Mouse (Mus musculus) kidney, postnatal 0 days (tissue): ENCODE measurements around the gene Ssna1. TPM values are rescaled to one million over a fixed set of nuclear protein-coding genes. Genes with fewer than 3 reads are reported as not detected.
A peak's percentile ranks its signal among the peaks of the same experiment; 100 is the strongest.

Experiments
- ATAC-seq: fragments of 200-750 bp; cut with Nextera tagmentation; replicated peaks from 2 replicates; pipeline ENCODE4 v1.8.0; 2017; ENCODE audit warnings: low read depth, moderate number of reproducible peaks, moderate TSS enrichment, moderate library complexity; ENCODE audit not compliant: low FRiP score
- DNase-seq: peaks from one replicate; pipeline ENCODE4 v3.0.0-alpha.2; 2016; ENCODE audit warnings: low spot score
- H3K27ac ChIP-seq: fragments of 300-500 bp; sonication (generic); 2 replicates; pipeline ENCODE4 v1.5.1; 2014; ENCODE audit warnings: mild to moderate bottlenecking
- H3K27me3 ChIP-seq: fragments of 300-500 bp; sonication (generic); 2 replicates; pipeline ENCODE4 v1.6.1; 2014; ENCODE audit warnings: low read length, mixed read lengths; ENCODE audit not compliant: insufficient read depth
- H3K36me3 ChIP-seq: fragments of 300-500 bp; sonication (generic); 2 replicates; pipeline ENCODE4 v1.6.1; 2014; ENCODE audit warnings: low read length, mixed read lengths; ENCODE audit not compliant: insufficient read depth
- H3K4me1 ChIP-seq: fragments of 300-500 bp; sonication (generic); replicated peaks from 2 replicates; pipeline ENCODE4 v1.6.1; 2014; ENCODE audit warnings: antibody characterized with exemption, low read length, mixed read lengths; ENCODE audit not compliant: insufficient read depth
- H3K4me2 ChIP-seq: fragments of 300-500 bp; sonication (generic); 2 replicates; pipeline ENCODE4 v1.6.1; 2014; ENCODE audit warnings: mild to moderate bottlenecking, low read length, moderate library complexity, mixed read lengths
- H3K4me3 ChIP-seq: fragments of 300-500 bp; sonication (generic); replicated peaks from 2 replicates; pipeline ENCODE4 v1.5.1; 2014; ENCODE audit warnings: low read depth, low read length
- H3K9ac ChIP-seq: fragments of 300-500 bp; sonication (generic); 2 replicates; pipeline ENCODE4 v1.6.1; 2014; ENCODE audit warnings: low read depth, low read length
- H3K9me3 ChIP-seq: fragments of 300-500 bp; sonication (generic); replicated peaks from 2 replicates; pipeline ENCODE4 v1.6.1; 2016; ENCODE audit warnings: low read length, inconsistent platforms, mixed read lengths
- CTCF ChIP-seq: IDR thresholded peaks from 2 replicates; pipeline ENCODE4 v1.5.1; 2016; ENCODE audit warnings: antibody characterized with exemption, low read depth, mild to moderate bottlenecking, moderate library complexity
- WGBS: fragments of 180-500 bp; shearing (Covaris S2); extraction: QIAGEN DNeasy Blood & Tissue Kit; methylation state at CpG from one replicate; pipeline ENCODE4 v1.1.7; 2014; 5-methylcytosine and 5-hydroxymethylcytosine counted together
- polyA plus RNA-seq: library from polyadenylated mRNA; unstranded; fragments of >200 nt; fragmentation: Nextera tagmentation; extraction: Ambion mirVana; gene quantifications from 2 replicates; pipeline ENCODE4 v1.2.1, GENCODE M21; 2015

Ssna1 gene
- polyA plus RNA-seq, 1 experiment from 2014 or later = 172 TPM

GRCm38 (mm10) chr2:25242101-25242506 is 30.1 kb downstream of the Ssna1 start, which contains the start of the genes Rnf208 and Cysrt1:
Gene Rnf208 (plus strand): TSS chr2:25242255.
Gene Cysrt1 (minus strand): TSS chr2:25242452.
- H3K9ac ChIP-seq = peak within 1 kb of the TSS; percentile 68
- H3K9me3 ChIP-seq = no peaks in the 10 kb centered on the region
- no peaks in the 10 kb centered on the region for H3K27me3 ChIP-seq
- WGBS = under 1% methylated on average over 45 of the region's 59 CpGs
- peak within 1 kb of the TSS; percentile 49 for H3K4me3 ChIP-seq
- DNase-seq = no peak
- no peaks in the 10 kb centered on the region for H3K36me3 ChIP-seq
- H3K4me1 ChIP-seq = peaks cover 20% of the 10 kb centered on the region
- no peak for TF ChIP-seq CTCF
- peak within 1 kb of the TSS; percentile 92 for H3K4me2 ChIP-seq
- H3K27ac ChIP-seq = peak within 1 kb of the TSS; percentile 59
- 0 out of 2 replicates have a peak, but pooled peaks have one; percentile 0 for ATAC-seq

- Histone ChIP-seq H3K9me3 (no peaks in the 10 kb centered on the region), H3K4me1 (peaks cover 20% of the 10 kb centered on the region), H3K4me3 (peak overlapping the region; percentile 26; the same call in 1 of the 2 replicates), H3K4me2 (peak overlapping the region; percentile 92), H3K36me3 (no peaks in the 10 kb centered on the region), H3K27me3 (no peaks in the 10 kb centered on the region), H3K9ac (no peak overlapping the region), H3K27ac (peak overlapping the region; percentile 59; the same call in 1 of the 2 replicates)
- TF ChIP-seq CTCF = no peak
- DNase-seq (no peak), ATAC-seq (0 out of 2 replicates have a peak, but pooled peaks have one; percentile 10)
- 14% methylated on average over 6 of the region's 6 CpGs for WGBS
Measured at GRCm38 (mm10) chr2:25241438-25241775, 30.8 kb downstream of the Ssna1 start.

GRCm38 (mm10) chr2:25240723-25241437 is 31.4 kb downstream of the Ssna1 start:
- H3K4me2 ChIP-seq = peak overlapping the region; percentile 92
- H3K4me1 ChIP-seq = peaks cover 20% of the 10 kb centered on the region
- H3K9ac ChIP-seq = peak overlapping the region; percentile 28; the same call in 1 of the 2 replicates
- WGBS = 2% methylated on average over 29 of the region's 29 CpGs
- H3K9me3 ChIP-seq = no peaks in the 10 kb centered on the region
- peak overlapping the region; percentile 59 for H3K27ac ChIP-seq
- no peaks in the 10 kb centered on the region for H3K27me3 ChIP-seq
- ATAC-seq (peak; percentile 84), DNase-seq (peak; percentile 85)
- no peak for TF ChIP-seq CTCF
- H3K36me3 ChIP-seq = no peaks in the 10 kb centered on the region
- H3K4me3 ChIP-seq = peak overlapping the region; percentile 26

- peak overlapping the region; percentile 26; the same call in 1 of the 2 replicates for H3K4me3 ChIP-seq
- no peaks in the 10 kb centered on the region for H3K36me3 ChIP-seq
- peak overlapping the region; percentile 36; the same call in 1 of the 2 replicates for H3K9ac ChIP-seq
- H3K4me2 ChIP-seq = peak overlapping the region; percentile 92
- H3K4me1 ChIP-seq = peaks cover 20% of the 10 kb centered on the region
- no peaks in the 10 kb centered on the region for H3K9me3 ChIP-seq
- ATAC-seq = no peak
- H3K27ac ChIP-seq = peak overlapping the region; percentile 59
- no peak for TF ChIP-seq CTCF
- 51% methylated on average over 8 of the region's 8 CpGs for WGBS
- no peaks in the 10 kb centered on the region for H3K27me3 ChIP-seq
- DNase-seq = no peak
Measured at GRCm38 (mm10) chr2:25240310-25240709, 31.9 kb downstream of the Ssna1 start.

GRCm38 (mm10) chr2:25239766-25240165 is 32.5 kb downstream of the Ssna1 start:
- no peak for TF ChIP-seq CTCF
- H3K4me1 ChIP-seq = peaks cover 20% of the 10 kb centered on the region
- no peak for ATAC-seq
- WGBS = 88% methylated on average over 3 of the region's 3 CpGs
- H3K9ac ChIP-seq = no peak overlapping the region
- no peak overlapping the region for H3K27ac ChIP-seq
- H3K36me3 ChIP-seq = no peaks in the 10 kb centered on the region
- no peaks in the 10 kb centered on the region for H3K27me3 ChIP-seq
- no peak for DNase-seq
- no peak overlapping the region for H3K4me2 ChIP-seq
- no peaks in the 10 kb centered on the region for H3K9me3 ChIP-seq
- H3K4me3 ChIP-seq = no peak overlapping the region

GRCm38 (mm10) chr2:25238106-25238505 is 34.1 kb downstream of the Ssna1 start:
- Histone ChIP-seq H3K9me3 (no peaks in the 10 kb centered on the region), H3K4me3 (no peak overlapping the region), H3K9ac (no peak overlapping the region), H3K36me3 (no peaks in the 10 kb centered on the region), H3K27ac (peak overlapping the region; percentile 47; the same call in 1 of the 2 replicates), H3K27me3 (no peaks in the 10 kb centered on the region), H3K4me1 (peaks cover 20% of the 10 kb centered on the region), H3K4me2 (no peak overlapping the region)
- no peak for TF ChIP-seq CTCF
- DNase-seq (no peak), ATAC-seq (no peak)
